Mouse (Mus musculus) stomach, embryonic 16.5 days (tissue): ENCODE measurements around the gene Rps9. TPM values are rescaled to one million over a fixed set of nuclear protein-coding genes. Genes with fewer than 3 reads are reported as not detected.
"Not testable (repeated sequence)": the region's sequence is repeated elsewhere in the genome, so short reads cannot be mapped to it uniquely, and the experiment has no call there.

Experiments
- ATAC-seq: fragments of 200-750 bp; cut with Nextera tagmentation; 2 replicates; pipeline ENCODE4 v1.8.0; 2017; ENCODE audit warnings: moderate number of reproducible peaks, moderate TSS enrichment; ENCODE audit not compliant: insufficient read depth, low FRiP score
- H3K27ac ChIP-seq: fragments of 300-500 bp; sonication (generic); 2 replicates; pipeline ENCODE4 v1.5.1; 2014; ENCODE audit warnings: low read length
- H3K27me3 ChIP-seq: fragments of 300-500 bp; sonication (generic); 2 replicates; pipeline ENCODE4 v1.6.1; 2014; ENCODE audit warnings: low read length, control low read depth, mixed read lengths; ENCODE audit not compliant: control insufficient read depth, insufficient read depth
- H3K36me3 ChIP-seq: fragments of 300-500 bp; sonication (generic); 2 replicates; pipeline ENCODE4 v1.6.1; 2014; ENCODE audit warnings: low read length; ENCODE audit not compliant: control insufficient read depth, insufficient read depth
- H3K4me1 ChIP-seq: fragments of 300-500 bp; sonication (generic); 2 replicates; pipeline ENCODE4 v1.6.1; 2014; ENCODE audit warnings: low read length, control low read depth, mixed read lengths; ENCODE audit not compliant: control insufficient read depth, insufficient read depth
- H3K4me2 ChIP-seq: fragments of 300-500 bp; sonication (generic); 2 replicates; pipeline ENCODE4 v1.6.1; 2014; ENCODE audit warnings: low read depth, low read length, mixed read lengths
- H3K4me3 ChIP-seq: fragments of 300-500 bp; sonication (generic); replicated peaks from 2 replicates; pipeline ENCODE4 v1.5.1; 2014; ENCODE audit warnings: mild to moderate bottlenecking, low read length
- H3K9ac ChIP-seq: fragments of 300-500 bp; sonication (generic); 2 replicates; pipeline ENCODE4 v1.6.1; 2014; ENCODE audit warnings: low read length
- H3K9me3 ChIP-seq: fragments of 300-500 bp; sonication (generic); replicated peaks from 2 replicates; pipeline ENCODE4 v1.6.1; 2016; ENCODE audit warnings: low read length, control low read depth; ENCODE audit not compliant: control insufficient read depth
- WGBS: fragments of 180-500 bp; shearing (Covaris S2); extraction: QIAGEN DNeasy Blood & Tissue Kit; methylation state at CpG from one replicate; pipeline ENCODE4 v1.1.7; 2014; 5-methylcytosine and 5-hydroxymethylcytosine counted together
- polyA plus RNA-seq: library from polyadenylated mRNA; unstranded; fragments of >200 nt; fragmentation: Nextera tagmentation; extraction: Ambion mirVana; gene quantifications from 2 replicates; pipeline ENCODE4 v1.2.1, GENCODE M21; 2015

Gene Rps9
- polyA plus RNA-seq, 1 experiment from 2014 or later: 1,366 TPM

- no peaks in the 10 kb centered on the region for H3K9me3 ChIP-seq
- H3K27ac ChIP-seq: peak overlapping the region; percentile 93
- H3K4me1 ChIP-seq: peaks cover 17% of the 10 kb centered on the region
- peak overlapping the region; percentile 64 for H3K4me2 ChIP-seq
- H3K4me3 ChIP-seq: peak overlapping the region; percentile 81
- H3K27me3 ChIP-seq: no peaks in the 10 kb centered on the region
- H3K9ac ChIP-seq: peak overlapping the region; percentile 88
- no peaks in the 10 kb centered on the region for H3K36me3 ChIP-seq
- no peak for ATAC-seq
- WGBS: under 1% methylated on average over 18 of the region's 18 CpGs
Observed at GRCm38 (mm10) chr7:3693809-3694075, 10.1 kb upstream of the Rps9 start.

DNA sequence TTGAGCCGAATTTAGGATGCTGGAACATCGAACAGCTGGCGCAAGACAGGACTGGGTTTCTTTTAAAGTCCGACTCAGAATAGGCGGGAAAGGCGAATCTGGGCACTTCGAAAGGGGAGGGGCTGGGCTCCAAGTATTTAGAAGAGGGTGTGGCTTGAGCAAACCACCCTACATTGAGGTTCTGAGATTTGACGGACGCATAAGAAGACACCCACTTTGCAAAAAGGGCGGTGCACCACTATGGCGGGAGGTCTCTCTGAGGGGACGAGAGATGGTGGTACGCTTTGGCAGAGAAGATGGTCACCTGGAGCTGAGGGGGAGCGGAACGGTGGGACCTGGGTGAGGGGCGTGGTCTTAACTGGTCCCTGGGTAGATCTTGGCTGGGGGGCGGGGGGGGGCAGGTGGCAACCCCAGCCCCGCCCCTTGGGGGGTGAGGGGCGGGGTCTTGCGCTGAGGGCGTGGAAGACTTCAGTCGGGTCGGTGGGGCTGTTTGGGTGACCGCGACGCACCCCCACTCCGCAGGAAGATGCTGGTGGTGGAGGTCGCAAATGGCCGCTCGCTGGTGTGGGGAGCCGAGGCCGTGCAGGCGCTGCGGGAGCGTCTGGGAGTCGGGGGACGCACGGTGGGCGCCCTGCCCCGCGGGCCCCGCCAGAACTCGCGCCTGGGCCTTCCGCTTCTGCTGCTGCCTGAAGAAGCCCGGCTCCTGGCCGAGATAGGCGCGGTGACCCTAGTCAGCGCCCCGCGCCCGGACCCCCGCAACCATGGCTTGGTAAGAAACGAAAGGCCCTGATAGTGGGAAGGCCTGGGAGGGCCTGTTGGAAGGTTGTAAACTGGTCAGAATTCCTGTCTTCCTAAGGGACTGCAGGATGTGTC is 9.5 kb upstream of the Rps9 start:
- no peaks in the 10 kb centered on the region for H3K9me3 ChIP-seq
- WGBS: under 1% methylated on average over 48 of the region's 55 CpGs
- peak overlapping the region; percentile 93 for H3K27ac ChIP-seq
- peak; percentile 72 for ATAC-seq
- H3K36me3 ChIP-seq: no peaks in the 10 kb centered on the region
- H3K27me3 ChIP-seq: no peaks in the 10 kb centered on the region
- H3K4me1 ChIP-seq: peaks cover 17% of the 10 kb centered on the region
- peak overlapping the region; percentile 64 for H3K4me2 ChIP-seq
- peak overlapping the region; percentile 88 for H3K9ac ChIP-seq
- H3K4me3 ChIP-seq: peak overlapping the region; percentile 81

DNA sequence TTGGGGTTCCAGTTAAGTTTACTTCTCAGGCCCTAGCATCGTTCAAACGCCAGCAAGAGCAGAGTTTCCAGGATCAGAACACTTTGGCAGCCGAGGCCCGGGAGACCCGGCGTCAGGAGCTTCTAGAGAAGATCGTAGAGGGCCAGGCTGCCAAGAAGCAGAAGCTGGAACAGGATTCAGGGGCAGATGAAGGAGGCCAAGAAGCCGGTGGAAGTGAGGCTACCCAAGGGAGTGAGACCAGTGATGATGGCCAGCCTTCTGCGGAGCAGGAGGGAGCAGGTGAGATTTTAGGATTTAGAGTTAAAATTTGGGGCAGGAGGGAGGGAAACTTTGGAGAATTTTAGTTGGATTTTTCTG is 8.9 kb upstream of the Rps9 start:
- Histone ChIP-seq H3K4me1 (peaks cover 17% of the 10 kb centered on the region), H3K27ac (peak overlapping the region; percentile 93), H3K4me3 (peak overlapping the region; percentile 81), H3K9ac (peak overlapping the region; percentile 88), H3K4me2 (peak overlapping the region; percentile 64)
- not testable (repeated sequence) for H3K9me3 ChIP-seq, ATAC-seq, H3K27me3 ChIP-seq, H3K36me3 ChIP-seq
- 3% methylated on average over 9 of the region's 9 CpGs for WGBS

- Histone ChIP-seq H3K9me3 (no peaks in the 10 kb centered on the region), H3K4me1 (peaks cover 5% of the 10 kb centered on the region), H3K9ac (no peak overlapping the region), H3K4me2 (no peak overlapping the region), H3K27ac (no peak overlapping the region), H3K36me3 (peaks cover 4% of the 10 kb centered on the region; the same call in 1 of the 2 replicates), H3K4me3 (no peak overlapping the region), H3K27me3 (no peaks in the 10 kb centered on the region)
- no peak for ATAC-seq
- WGBS: 92% methylated on average over 6 of the region's 6 CpGs
Observed at GRCm38 (mm10) chr7:3698471-3698870, 5.3 kb upstream of the Rps9 start.

DNA sequence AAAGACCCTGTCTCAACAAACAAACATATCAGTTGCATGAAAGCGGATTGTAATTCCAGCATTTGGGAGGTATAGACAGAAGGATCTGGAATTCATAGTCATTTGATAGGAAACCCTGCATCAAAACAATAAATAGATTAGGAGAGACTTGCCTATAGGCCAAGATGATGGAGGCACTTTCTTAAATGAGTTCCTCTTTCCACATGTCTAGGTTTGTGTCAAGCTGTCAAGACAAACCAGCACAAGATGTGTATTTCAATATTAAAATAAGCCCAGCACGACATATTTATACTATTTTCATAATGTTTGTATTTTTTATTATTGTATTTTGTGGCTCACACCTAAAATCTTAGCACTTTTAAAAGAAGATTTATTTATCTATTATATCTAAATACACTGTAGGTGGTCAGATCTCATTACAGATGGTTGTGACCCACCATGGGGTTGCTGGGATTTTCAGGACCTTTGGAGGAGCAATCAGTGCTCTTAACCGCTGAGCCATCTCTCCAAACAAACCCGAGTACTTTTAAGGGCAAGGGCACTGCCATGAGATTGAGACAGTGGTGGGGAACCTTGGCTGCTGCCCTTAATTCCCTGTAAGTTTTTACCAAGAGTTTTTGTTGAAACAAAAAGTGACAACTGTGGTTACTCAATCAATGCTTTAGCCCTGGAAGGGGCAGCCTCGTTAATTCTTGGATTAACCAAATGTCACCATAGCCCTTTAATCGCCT is 480 bp upstream of the Rps9 start:
- H3K4me3 ChIP-seq: peak overlapping the region; percentile 91
- 21% methylated on average over 6 of the region's 6 CpGs for WGBS
- H3K36me3 ChIP-seq: peaks cover 12% of the 10 kb centered on the region

GRCm38 (mm10) chr7:3704475-3704874 is 682 bp downstream of the Rps9 start:
- ATAC-seq: peak; percentile 3; the same call in 1 of the 2 replicates
- H3K36me3 ChIP-seq: peaks cover 12% of the 10 kb centered on the region

More for the DNA sequence above, 480 bp upstream of the Rps9 start:
- Histone ChIP-seq H3K27me3 (no peaks in the 10 kb centered on the region), H3K4me2 (peak overlapping the region; percentile 53), H3K27ac (peak overlapping the region; percentile 53; the same call in 1 of the 2 replicates), H3K9me3 (no peaks in the 10 kb centered on the region), H3K9ac (peak overlapping the region; percentile 61), H3K4me1 (peaks cover 9% of the 10 kb centered on the region)
- ATAC-seq: peak; percentile 26; the same call in 1 of the 2 replicates

GRCm38 (mm10) chr7:3705461-3705860 is 1.7 kb downstream of the Rps9 start:
- H3K9me3 ChIP-seq, H3K4me1 ChIP-seq, H3K27me3 ChIP-seq, ATAC-seq: not testable (repeated sequence)
- peaks cover 12% of the 10 kb centered on the region; the same call in 1 of the 2 replicates for H3K36me3 ChIP-seq
- peak overlapping the region; percentile 92 for H3K4me2 ChIP-seq
- WGBS: 2% methylated on average over 6 of the region's 7 CpGs
- peak overlapping the region; percentile 96 for H3K27ac ChIP-seq
- peak overlapping the region; percentile 90 for H3K9ac ChIP-seq
- peak overlapping the region; percentile 91 for H3K4me3 ChIP-seq

More at GRCm38 (mm10) chr7:3704475-3704874, 682 bp downstream of the Rps9 start:
- Histone ChIP-seq H3K4me3 (peak overlapping the region; percentile 91), H3K4me1 (peaks cover 9% of the 10 kb centered on the region), H3K4me2 (peak overlapping the region; percentile 92), H3K27me3 (no peaks in the 10 kb centered on the region), H3K9ac (peak overlapping the region; percentile 90), H3K27ac (peak overlapping the region; percentile 96), H3K9me3 (no peaks in the 10 kb centered on the region)
- 0% methylated on average over 20 of the region's 20 CpGs for WGBS

- peak overlapping the region; percentile 92 for H3K4me2 ChIP-seq
- ATAC-seq: no peak
Observed at GRCm38 (mm10) chr7:3705911-3706310, 2.1 kb downstream of the Rps9 start.

More at GRCm38 (mm10) chr7:3705911-3706310, 2.1 kb downstream of the Rps9 start:
- H3K36me3 ChIP-seq: peaks cover 11% of the 10 kb centered on the region; the same call in 1 of the 2 replicates
- H3K4me3 ChIP-seq: peak overlapping the region; percentile 91
- 26% methylated on average over 6 of the region's 6 CpGs for WGBS
- H3K27me3 ChIP-seq: no peaks in the 10 kb centered on the region
- peaks cover 9% of the 10 kb centered on the region for H3K4me1 ChIP-seq
- peak overlapping the region; percentile 66 for H3K27ac ChIP-seq
- H3K9me3 ChIP-seq: no peaks in the 10 kb centered on the region
- peak overlapping the region; percentile 90 for H3K9ac ChIP-seq
